Mouse (Mus musculus) T-helper 1 cell (primary cell): ENCODE data around the gene Rela.

Experiments
- in situ Hi-C: fragments of 300-600 bp; cut with MboI, MseI; formaldehyde crosslinking; loops from one replicate; pipeline ENCODE4 v1.15.1; 2025; ENCODE audit warnings: high pct_unique_total_duplicates

The Rela gene

DNA sequence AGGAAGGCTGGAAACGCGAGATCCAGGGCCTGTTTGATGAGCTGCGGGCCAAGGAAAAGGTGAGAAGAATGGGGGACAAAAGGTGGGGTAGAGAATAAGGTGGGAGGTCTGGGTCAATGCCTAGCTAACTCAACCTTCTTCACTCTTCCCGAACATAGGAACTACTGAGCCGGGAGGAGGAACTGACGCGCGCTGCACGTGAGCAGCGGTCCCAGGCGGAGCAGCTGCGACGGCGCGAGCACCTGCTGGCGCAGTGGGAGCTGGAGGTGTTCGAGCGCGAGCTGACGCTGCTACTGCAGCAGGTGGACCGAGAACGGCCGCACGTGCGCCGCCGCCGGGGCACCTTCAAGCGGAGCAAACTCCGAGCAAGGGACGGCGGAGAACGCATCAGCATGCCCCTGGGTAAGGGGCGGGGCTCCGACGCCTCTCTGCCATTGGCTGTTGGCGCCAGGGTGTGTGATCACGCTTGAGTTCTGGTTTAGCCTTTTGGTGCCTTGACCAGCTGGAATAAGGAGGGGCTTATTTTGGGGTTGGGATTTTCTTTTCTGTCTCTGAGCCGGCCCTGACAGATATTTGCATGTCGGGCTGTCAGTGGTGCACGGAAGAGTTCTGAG lies 58.7 kb downstream of the Rela start:
- in situ Hi-C loops: loop anchor here (10.0 kb wide), 1 partner anchor 1229 kb away; the partner anchor contains the start of genes Catsperz and Esrra
